In genomic region chr1:167245180-167245641, GRCm38 (mm10) we compare ENCODE assay signal across 7 mouse cellular contexts. TPM values are rescaled to one million over a fixed set of nuclear protein-coding genes. Genes with fewer than 3 reads are reported as not detected.
DNase-seq lines count a peak whose midpoint lies in the region; ATAC-seq lines count a peak whose summit lies in the region.

No protein-coding gene starts in this region.

- no peaks in the 10 kb centered on the region for H3K36me3 ChIP-seq in lung, embryonic 15.5 days
- no peaks in the 10 kb centered on the region for H3K36me3 ChIP-seq in hindbrain, embryonic 13.5 days

- no peak overlapping the region for H3K4me3 ChIP-seq in lung, embryonic 15.5 days
- no peak overlapping the region for H3K4me3 ChIP-seq in hindbrain, embryonic 13.5 days

- H3K9ac ChIP-seq in lung, embryonic 15.5 days = no peak overlapping the region
- no peak overlapping the region for H3K9ac ChIP-seq in hindbrain, embryonic 13.5 days

- peak; percentile 27 for ATAC-seq in common myeloid progenitor, adult 5-6 weeks (replicated peaks; ENCODE audit: low read depth, poor library complexity, severe bottlenecking)
- ATAC-seq in lung, embryonic 15.5 days (ENCODE audit: borderline replicate concordance, extremely low read depth, low FRiP score, low TSS enrichment) = no peak
- no peak for ATAC-seq in hindbrain, embryonic 13.5 days (ENCODE audit: low FRiP score)

- 49% methylated on average over 9 of the region's 9 CpGs for WGBS in lung, embryonic 15.5 days
- WGBS in hindbrain, embryonic 13.5 days = 78% methylated on average over 9 of the region's 9 CpGs

- peak; percentile 40 to 45 for DNase-seq in kidney, postnatal 4 days
- DNase-seq in kidney, adult 9 months = no peak
- DNase-seq in thymus, postnatal 14 days = peak; percentile 84
- DNase-seq in right cerebral cortex, postnatal 10 days (ENCODE audit: low spot score in 2 of 2) = no peak

- no peaks in the 10 kb centered on the region for H3K9me3 ChIP-seq in lung, embryonic 15.5 days
- H3K9me3 ChIP-seq in hindbrain, embryonic 13.5 days = no peaks in the 10 kb centered on the region

- H3K4me2 ChIP-seq in lung, embryonic 15.5 days = no peak overlapping the region
- H3K4me2 ChIP-seq in hindbrain, embryonic 13.5 days = no peak overlapping the region

- H3K27me3 ChIP-seq in lung, embryonic 15.5 days = no peaks in the 10 kb centered on the region
- H3K27me3 ChIP-seq in hindbrain, embryonic 13.5 days = no peaks in the 10 kb centered on the region

- H3K4me1 ChIP-seq in lung, embryonic 15.5 days = peaks cover 74% of the 10 kb centered on the region
- H3K4me1 ChIP-seq in hindbrain, embryonic 13.5 days (replicated peaks) = peaks cover 73% of the 10 kb centered on the region

- H3K27ac ChIP-seq in lung, embryonic 15.5 days = peak overlapping the region; percentile 16; the same call in 1 of the 2 replicates
- no peak overlapping the region for H3K27ac ChIP-seq in hindbrain, embryonic 13.5 days

RNA-seq across cellular contexts. Expression of gene Uck2, which starts 39.9 kb away (rescaled TPM):
- total RNA-seq in common myeloid progenitor, adult 5-6 weeks (2017) = 198 and 245 TPM in 2 replicates
- polyA plus RNA-seq in lung, embryonic 15.5 days (2015; fragmentation: Nextera tagmentation; extraction: Ambion mirVana) = 79.2 and 85.4 TPM in 2 replicates
- 58.4 and 63.4 TPM in 2 replicates for polyA plus RNA-seq in hindbrain, embryonic 13.5 days (2015; fragmentation: Nextera tagmentation; extraction: Ambion mirVana)

Comparison
In these comparisons a context has a peak if more than half of its experiments do, and no peak if none do; other contexts are left out.
1. DNase-seq: peak in kidney, postnatal 4 days (2 of 2) and thymus, postnatal 14 days (single experiment); none in kidney, adult 9 months (single experiment) and right cerebral cortex, postnatal 10 days (0 of 2).